Mouse (Mus musculus) hematopoietic stem cell, adult 5-6 weeks (primary cell): ENCODE measurements around the gene Tnfrsf11a. TPM values are rescaled to one million over a fixed set of nuclear protein-coding genes. Genes with fewer than 3 reads are reported as not detected.
"Not testable (repeated sequence)": the region's sequence is repeated elsewhere in the genome, so short reads cannot be mapped to it uniquely, and the experiment has no call there.

Experiments used
- ATAC-seq, 2 experiments: fragments of 125-278 bp in 1 of 2; replicated peaks in 1 of 2; 2 replicates each; pipeline ENCODE4 v1.8.0; 2016 to 2017; ENCODE audit warnings: inconsistent platforms in 2 of 2, mild to moderate bottlenecking in 2 of 2, moderate number of reproducible peaks in 2 of 2, low read depth in 1 of 2, moderate TSS enrichment in 1 of 2; ENCODE audit not compliant: low FRiP score in 2 of 2, poor library complexity in 2 of 2, severe bottlenecking in 2 of 2, insufficient read depth in 1 of 2, low TSS enrichment in 1 of 2
- total RNA-seq: library from RNA; stranded (forward); fragments of 172-1452, 232-1000 nt; gene quantifications from 2 replicates; pipeline ENCODE4 v1.2.3, GENCODE M21; 2017

Tnfrsf11a gene
- total RNA-seq, 1 experiment from 2014 or later = 1.2 TPM

DNA sequence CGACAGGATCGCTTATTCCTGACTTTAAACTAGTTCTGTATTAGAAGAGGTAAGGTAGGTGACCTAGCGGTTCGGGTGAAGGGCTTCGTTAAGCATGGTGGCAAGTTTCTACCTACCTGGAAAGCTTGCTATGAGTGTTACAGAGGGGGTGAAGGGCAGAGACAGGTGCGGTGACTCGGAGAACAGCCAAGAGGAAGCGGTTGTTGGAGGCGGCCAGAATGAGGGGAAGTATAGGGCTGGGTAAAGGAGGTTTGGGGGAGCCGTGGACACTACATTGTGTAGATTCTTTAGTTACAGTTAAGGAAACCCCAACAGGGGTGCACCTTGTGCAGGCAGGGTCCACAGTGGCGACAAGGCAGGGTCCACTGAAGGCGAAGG, 450 bp upstream of the Tnfrsf11a start:
- peak; percentile 35 to 38; a peak in 3 of 4 replicates for ATAC-seq

DNA sequence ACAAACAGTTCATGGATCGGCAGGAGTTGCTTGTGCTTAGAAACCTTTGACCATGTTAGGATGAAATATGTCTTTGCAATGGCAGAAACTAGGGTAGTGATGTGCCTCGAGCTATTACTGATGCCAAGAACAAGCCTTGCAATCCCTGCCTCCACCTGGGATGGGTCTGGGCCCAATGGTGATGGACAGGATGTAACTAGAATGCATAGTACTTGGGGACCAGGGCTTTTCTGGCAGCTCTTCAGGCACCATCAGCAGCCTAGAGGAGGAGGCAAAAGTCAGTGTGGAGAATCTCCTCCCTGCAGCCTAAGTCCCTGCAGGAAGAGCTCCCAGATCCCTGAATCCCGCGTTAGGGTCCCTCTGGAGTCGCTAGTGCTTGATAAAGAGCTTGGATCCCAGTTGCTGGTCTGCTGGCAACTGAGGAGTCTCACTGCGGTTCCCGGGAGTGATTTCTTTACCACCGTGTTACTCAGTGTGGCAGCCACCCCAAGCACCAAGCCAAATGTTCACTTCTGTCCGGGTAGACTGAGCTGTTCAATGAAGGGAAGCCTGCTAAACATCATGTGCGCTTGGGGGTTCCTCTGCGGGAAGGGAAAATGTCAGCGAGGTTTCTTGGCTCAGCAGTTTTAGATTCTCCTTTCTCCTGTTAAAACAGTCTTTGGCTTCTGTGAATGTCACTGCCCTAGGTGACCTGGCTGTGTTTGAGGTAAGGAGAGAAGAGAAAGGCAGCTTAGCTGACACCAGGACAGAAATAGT, 1.1 kb downstream of the Tnfrsf11a start:
- ATAC-seq = no peak

DNA sequence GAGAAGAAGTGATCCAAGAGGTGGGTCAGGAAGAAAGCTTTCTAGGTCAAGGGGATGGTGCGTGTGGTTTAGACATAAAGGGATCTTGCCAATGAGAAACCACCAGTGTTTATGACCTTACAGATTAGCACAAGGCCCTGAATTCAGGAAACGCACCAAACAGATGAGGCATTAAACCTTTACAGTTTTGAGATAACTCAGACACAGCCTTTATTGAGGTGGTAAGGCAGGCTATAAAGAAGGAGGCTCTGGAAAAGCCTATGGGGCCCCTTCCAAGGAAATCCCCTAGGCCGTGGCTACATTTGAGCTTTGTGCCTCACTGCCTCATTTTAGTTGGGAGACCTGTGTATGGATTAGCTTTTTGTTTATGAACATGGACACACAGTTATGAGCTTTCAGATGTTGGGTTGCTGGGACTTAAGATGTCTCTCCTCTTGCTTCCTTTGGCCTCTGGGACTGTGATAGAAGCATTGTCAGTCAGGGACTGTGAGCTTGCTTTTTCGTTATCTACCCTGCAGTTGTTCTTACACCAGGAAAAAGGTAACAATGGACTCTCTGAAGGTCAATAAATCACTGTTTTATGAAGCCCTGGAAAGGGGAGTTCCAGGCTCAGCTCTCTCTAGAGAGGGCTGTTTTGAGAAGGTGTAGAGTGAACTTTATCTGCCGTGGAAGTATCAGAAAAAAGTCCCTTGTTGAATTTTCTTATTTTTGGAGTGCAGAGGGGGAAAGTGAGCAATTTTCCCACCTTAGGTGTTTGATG, 3.9 kb downstream of the Tnfrsf11a start:
- no peak for ATAC-seq

DNA sequence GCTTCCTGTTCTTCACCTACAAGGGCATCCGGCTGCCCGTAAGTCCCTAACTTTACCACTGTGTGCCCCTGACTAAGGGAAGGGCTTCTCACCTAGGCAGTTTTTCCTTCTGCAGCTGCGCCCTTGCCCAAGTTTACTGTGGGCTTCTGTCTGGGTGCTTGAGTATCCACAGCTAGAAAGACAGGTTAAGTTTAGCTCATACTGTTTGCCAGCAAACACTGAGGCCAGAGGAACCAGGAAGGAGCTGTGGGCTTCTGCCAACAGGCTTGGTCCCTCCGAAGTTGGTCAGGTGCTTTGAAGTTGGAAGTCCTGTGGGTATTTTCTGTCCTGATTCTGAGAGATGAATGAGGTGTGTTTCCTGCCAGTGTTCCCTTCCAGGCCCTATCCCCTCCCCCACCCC, 4.6 kb downstream of the Tnfrsf11a start:
- ATAC-seq = no peak

DNA sequence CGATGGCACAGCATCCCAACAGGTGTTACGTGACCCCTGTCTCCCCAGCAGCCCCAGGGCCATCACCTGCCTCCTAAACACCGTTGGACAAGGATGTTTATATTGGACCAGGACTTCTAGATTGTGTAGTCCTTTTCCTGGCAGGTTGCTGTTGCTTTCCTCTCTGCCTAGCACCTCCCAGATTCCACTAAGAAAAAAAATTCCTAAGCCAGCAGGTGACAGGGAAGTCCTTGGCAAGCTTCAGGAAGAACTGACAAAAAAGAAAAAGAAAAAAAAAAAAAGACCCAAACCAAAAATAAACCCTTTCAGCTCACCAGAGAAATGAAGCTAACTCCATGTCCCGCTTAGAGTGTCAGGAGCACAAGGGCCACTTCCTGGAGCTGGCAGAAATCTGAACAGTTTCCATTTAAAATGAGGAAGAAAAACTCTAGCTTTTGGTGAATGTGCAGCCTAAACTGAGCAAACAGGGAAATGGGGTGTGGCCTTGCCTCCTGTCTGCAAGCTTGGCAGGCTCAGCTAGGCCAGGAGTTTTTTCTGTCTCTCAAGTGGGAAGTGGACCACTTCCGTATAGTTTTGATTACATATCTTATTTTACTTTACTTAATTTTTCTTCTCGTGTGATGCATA, 6.3 kb downstream of the Tnfrsf11a start:
- peak; percentile 91 to 94 for ATAC-seq

DNA sequence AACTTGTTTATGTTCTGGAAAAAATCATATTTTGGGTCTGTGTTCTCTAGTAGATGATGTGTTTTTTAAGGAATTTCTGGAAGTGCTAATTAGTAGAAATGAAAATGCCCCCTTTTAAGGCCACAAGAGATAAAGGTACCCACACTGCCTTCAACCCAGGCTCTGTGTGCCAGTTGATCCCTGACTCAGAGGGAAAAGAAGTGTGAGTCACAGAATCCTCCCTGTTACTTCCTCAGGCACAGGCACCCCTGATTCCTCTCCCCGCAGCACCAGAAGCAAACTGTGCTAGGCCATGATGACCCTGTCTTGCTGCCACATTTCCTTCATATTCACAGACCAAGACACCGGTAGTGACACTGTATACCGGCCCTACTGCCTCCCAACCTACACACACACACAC, 9.6 kb downstream of the Tnfrsf11a start:
- ATAC-seq = no peak

DNA sequence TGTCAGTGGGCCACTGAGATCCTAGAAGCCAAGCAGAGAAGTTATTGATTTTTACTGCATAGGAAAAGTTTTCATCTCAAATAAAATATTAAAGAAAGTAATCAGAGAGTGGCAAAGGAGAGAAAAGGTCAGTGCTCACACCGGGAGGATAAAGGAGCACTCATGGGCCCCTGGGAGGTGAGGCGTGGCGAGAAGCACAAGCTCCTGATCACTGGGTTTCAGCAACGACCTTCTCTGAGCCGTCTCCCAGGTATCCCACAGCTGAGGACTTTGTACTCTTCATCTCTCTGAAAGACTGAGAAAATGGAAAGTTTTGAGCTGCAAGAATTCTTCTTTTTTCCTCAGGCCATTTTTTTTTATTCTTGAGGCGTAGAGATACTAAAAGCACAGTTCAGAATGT, 14.2 kb downstream of the Tnfrsf11a start:
- ATAC-seq = no peak

DNA sequence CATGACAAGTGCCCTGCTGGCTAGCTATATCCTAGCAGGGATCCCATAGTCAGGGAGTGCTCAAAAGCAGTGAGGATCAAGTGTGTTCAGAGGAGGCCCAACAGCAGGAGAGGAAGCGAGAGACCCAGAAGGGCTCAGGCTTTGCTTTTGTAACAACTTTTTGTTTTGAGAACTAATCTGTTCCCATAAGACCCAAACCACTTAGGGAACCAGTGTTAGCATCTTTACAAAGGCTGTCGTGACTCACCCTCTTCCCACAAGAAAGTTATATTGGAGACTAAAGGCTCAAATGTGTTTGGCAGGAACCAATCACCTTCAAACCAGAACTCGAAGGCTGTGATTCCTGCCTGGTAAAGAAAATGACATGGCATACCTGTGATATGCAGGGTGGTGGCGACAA, 15.2 kb downstream of the Tnfrsf11a start:
- ATAC-seq = no peak

DNA sequence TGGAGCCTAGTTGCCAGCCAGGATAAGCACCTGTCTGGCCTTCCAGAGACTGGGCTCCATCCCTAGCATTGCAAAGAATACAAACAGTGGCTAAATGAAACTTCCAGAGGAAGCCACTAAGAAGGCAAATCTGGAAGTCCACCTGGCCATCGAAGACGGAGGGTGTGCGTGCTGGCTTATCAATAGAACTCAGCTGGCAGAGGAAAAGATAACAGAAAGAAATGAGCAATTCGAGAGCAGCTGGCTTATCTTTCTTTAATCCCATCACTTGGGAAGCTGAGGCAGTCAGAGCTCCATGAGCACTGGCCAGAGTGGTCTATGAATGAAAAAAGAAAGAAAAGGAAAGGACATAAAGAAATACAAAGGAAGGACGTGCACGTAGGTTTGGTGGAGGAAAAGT, 20.1 kb downstream of the Tnfrsf11a start:
- ATAC-seq = no peak

DNA sequence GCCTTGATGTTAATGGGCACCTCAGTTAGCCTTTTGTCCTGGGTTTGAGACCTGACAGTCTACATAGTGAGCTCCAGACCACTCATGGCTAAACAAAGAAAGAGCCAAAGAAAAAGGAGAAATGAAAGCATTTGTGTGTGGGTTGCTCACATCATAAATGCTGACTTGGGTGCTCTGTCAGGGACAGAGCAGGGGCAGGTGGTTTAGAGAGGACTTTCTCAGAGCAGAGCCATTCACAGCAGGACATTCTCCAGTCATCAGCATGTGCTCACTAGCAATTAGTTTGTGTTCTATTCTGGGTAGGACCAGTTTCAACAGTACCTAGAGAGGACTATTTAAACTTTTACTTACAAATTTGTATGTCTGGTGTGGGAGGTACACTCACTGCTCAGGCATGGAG, 20.7 kb downstream of the Tnfrsf11a start:
- no peak for ATAC-seq

DNA sequence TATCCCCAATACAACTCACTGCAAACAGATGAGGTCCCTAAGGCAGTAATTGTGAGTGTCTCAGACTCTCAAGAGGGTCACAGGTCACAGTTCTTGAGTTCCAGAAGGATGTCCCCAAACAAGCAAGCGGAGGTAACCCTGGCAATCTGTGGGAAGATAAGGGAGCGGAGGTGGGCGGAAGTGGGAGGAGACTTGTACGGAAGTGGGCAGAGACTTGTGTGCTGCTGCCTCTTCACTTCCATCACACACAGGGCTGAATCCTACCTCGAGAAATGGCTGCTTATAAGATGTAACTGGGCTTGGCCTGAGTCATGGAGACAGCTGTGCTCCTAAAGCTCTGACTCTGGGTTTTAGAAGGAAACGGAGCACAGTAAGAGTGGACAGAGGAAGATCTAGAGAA, 22.4 kb downstream of the Tnfrsf11a start:
- peak; percentile 22 to 63; a peak in 3 of 4 replicates for ATAC-seq

DNA sequence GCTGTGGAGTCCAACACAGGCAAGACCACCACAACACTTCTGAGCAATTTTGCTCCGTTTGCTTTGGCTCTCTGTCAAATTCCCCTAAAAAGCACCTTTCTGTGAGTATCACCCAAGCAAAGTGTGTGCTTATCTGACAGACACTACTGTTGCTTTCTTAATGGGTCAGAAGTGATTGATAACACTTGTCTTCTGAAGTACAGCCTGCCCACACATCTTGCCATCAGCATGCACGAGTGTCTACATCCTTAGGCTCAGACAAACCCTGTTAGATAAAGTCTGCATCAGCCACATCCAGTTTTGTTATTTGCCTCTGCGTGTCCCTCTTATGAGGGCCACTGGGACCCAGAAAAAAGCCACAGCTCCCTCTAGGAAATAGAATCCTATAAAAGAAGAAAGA, 23.8 kb downstream of the Tnfrsf11a start:
- no peak for ATAC-seq

DNA sequence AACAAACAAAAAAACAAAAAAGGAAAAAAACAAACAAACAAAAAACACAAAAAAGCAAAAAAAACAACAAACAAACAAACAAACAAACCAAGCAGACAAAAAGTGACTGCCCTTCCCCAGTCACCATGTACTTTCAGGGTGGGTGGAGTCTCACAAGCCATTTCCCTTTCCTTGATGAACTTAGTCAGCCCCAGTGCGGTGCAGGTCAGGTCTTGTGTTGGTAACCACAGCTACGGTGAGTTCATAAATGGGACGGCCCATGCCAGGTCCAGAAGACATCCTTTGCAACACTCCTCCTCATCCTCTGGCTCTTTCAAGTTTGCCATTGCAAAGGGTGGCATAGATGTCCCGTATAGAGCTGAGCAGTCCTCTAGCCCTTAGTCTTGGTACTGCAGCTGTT, 25.0 kb downstream of the Tnfrsf11a start:
- ATAC-seq = 0 out of 4 replicates have a peak, but pooled peaks of 1 of the 2 experiments have one; percentile 38

DNA sequence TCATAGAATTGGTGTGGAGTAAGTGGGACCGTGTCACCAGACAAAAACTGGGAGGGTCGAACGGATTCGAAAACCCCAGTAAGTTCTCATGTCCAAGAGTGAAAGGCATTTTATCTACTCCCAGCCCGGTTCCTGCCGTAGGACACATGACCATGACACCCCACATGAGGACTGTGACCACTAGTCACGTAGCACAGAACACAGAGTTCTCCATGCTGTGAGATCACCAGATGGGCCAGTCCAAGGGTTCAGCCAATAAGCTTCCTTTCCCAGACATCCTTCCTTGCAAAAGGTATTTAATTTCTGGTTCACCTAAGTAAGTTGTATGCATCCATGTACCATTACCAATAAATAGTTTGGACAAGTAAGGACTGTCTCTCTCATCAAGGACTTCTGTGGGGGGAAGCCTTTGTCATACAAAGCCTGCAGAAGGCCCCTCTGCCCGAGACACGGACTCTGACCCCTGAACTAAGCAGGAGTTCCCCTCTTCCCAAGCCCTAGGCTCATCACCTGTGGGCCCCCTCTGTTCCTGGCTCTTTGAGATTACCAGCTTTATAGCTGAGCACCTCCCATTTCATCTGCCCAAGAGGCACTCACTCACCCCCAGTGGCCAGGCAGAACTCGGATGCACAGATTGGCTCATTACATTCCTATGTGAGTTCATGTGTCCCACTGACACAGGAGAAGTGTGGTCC, 26.7 kb downstream of the Tnfrsf11a start:
- no peak for ATAC-seq

DNA sequence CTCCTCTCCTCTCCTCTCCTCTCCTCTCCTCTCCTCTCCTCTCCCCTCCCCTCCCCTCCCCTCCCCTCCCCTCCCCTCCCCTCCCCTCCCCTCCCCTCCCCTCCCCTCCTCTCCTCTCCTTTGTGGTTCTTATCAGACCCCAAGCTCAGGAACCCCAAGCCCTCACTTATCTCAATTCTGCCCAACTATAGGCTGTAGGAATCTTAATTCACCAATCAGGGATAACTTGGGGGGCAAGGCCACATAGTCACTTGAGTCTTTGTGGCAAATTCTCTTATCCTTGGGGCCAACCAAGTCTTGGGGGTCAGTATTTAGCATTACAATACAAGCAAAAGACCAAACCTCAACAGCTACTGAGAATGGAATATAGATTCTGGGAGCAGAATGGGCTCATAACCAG, 31.5 kb downstream of the Tnfrsf11a start:
- not testable (repeated sequence) for ATAC-seq

DNA sequence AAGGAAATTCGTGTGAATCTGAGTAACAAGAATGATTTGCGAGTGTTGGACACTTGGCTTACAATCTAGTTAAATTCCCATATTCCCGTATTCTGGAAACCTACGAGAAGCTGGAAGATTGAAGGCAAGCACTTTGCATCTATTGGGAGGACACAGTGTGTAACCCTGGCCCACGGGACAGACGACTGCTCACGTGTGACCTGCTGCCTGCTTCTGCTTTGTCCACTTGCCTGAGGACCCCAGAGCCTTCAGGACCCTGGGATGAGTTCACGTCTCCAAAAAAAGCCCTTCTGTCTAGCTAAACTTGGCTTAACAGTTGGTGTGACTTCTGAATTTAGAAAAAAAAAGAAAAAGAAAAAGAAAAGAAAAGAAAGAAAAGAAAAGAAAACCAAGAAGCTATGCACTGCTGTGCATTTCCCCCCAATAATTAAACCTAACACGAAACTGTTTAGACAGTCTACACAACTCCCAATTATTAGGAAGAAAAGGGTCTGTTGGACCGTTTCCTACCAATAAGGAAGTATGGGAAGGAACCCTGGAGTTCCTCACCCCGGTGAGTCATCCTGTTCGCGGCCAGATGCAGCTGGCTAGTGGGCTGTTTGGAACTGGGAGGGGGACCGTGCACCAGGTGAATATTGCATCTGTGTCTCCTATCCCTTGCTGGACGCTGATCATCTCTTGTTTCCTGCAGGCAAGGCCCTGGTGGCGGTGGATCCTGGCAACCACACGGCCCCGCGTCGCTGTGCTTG, 32.6 kb downstream of the Tnfrsf11a start:
- ATAC-seq = peak in 1 of 2 experiments; percentile 17; a peak in 1 of 4 replicates

DNA sequence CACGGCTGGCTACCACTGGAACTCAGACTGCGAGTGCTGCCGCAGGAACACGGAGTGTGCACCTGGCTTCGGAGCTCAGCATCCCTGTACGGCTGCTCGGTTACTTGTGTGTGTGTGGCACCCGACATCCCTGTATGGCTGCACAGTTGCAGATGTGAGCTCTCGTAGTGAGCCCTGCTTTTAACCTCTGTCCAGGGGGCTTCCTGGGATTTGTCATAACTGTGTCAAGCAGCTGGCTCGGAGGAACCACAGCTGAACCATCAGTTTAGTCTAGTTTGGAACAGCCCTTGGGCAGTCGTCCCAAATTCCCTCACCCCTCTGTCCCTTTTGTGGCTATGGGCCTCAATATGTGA, 33.2 kb downstream of the Tnfrsf11a start:
- no peak; a peak in 1 of 4 replicates for ATAC-seq
